Mouse (Mus musculus): Measurements from ENCODE around the gene Igtp.

GRCm38 (mm10) chr11:58211062-58211681, 11.8 kb downstream of the Igtp start:
- TF ChIP-seq CTCF (IDR thresholded peaks at IDR 0.05; ENCODE audit: control insufficient read depth, insufficient read depth, insufficient replicate concordance, low read depth, low read length) (no peak), POLR2A (IDR thresholded peaks at IDR 0.05; ENCODE audit: control insufficient read depth, low read depth, low read length) (no peak)

All from testis, adult 2 months (tissue).